Mouse (Mus musculus): ENCODE data around the gene Kcnc4.

DNA sequence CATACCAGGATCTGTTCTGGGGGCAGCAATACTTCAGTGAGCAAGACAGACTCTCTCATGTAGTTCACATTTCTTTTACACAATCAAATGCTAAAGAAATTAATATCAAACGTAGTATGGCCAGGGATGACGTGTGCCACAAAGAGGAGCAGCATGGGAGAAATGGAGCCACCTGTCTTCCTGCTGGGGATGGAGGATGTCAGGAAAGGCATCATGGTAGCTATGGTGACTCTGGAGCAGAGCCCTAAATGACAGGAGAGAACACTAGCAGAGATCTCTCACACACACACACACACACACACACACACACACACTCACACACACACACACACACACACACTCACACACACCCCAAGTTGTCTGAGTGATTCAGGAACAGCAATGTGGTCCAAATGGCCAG is 44.4 kb upstream of the Kcnc4 start:
- TF ChIP-seq CTCF (IDR thresholded peaks at IDR 0.05; ENCODE audit: extremely low read depth, insufficient read depth, insufficient read length, insufficient replicate concordance) (no peak), POLR2A (IDR thresholded peaks at IDR 0.05; ENCODE audit: low read depth, low read length) (no peak)

All from spleen, adult 2 months (tissue).